Mouse (Mus musculus) brain, embryonic 18.5 days (tissue): Measurements from ENCODE around the gene Gm9887.
A peak's percentile ranks its signal among the peaks of the same experiment; 100 is the strongest.
"Not testable (repeated sequence)": the region's sequence is repeated elsewhere in the genome, so short reads cannot be mapped to it uniquely, and the experiment has no call there.

Experiments used
- DNase-seq: peaks from one replicate; pipeline ENCODE4 v3.0.0-alpha.2; 2012; ENCODE audit warnings: low read depth, low spot score

The Gm9887 gene

DNA sequence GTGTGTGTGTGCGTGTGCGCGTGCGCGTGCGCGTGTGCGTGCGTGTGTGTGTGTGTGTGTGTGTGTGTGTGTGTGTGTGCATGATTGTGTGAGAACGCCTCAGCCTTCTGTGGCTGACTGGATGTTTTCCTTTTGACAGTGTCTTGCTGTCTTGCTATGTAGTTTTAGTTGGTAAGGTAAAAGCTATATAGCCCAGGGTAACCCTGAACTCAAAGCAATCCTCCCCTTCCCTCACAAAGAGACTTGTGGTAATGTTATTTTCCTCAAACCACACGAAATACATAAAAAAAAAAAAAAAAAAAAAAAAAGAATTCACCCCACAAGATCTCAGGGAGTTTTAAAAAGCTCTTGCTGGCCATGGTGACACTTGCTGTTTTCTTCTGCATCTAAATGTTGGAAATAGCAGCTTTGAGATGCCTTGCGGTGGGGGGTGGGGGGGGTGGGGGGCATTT, 14.0 kb upstream of the Gm9887 start:
- DNase-seq = not testable (repeated sequence)

DNA sequence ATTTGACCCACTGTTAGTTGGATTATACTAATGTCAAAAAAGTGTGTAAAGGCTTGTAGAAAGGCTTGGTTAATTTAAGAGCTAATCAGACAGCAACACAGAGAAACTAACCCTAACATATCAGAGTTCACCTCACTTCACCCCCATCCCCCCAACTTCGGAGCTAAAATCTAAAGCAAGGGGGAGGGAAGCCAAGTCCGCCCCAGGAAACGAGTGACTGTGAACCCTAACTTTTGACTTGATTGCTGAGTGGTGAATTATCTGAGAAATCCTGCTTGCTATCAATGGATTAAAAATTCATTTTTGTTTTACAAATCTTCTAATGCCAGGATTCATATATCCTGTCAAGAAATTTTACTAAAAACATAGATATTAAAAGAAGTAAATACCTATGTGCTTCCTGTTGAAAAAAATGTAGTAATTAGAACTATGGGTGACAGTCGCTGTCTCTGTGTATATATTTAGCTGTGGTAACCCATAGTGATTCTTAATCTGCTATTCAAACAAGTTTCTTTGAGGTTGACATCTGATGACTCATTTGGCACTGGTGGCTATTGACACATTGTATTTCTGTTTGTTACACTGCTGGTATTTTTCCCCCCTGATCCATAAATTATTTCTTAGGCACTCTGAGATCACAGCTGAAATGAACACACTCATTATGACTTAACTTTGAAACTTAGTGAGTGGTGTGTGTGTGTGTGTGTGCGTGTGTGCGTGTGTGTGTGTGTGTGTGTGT, 13.5 kb upstream of the Gm9887 start:
- no peak for DNase-seq

DNA sequence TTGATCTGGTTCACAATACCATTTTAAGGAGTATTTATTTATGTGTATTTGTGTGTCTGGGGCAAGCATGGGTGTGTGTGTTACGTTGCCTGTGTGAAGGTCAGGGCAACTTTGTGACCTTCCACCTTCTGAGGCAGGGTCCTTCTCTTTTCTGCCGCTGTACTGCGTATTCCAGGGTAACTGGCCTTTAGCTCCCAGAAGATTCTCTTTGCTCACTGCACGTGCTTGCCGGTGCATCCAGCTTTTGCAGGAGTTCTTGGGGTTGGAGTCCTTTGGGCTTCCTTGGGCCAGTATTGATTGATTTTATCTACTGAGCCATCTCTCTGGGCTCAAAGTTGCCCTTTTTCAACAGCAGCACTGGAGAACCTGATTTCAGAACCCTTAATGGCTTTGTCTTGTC, 12.3 kb upstream of the Gm9887 start:
- no peak for DNase-seq

DNA sequence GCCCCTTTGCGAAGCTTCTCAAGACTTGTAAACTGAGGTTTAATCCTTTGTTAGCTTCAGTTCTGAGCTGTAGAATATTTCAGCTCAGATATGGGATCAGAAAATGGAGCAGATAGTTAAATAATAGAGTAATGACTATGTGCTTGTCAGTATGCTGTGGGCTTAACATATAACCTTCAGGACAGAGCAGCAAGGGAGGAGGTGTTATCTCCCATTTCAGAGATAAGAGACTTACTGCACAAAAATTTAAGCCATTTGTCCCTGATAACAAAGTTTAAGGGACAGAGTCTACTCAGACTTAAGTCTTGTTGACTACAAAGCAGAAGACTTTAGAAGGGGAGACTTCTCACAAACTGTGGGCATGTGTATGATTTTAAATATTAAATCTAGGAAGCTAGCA, 10.6 kb upstream of the Gm9887 start:
- no peak for DNase-seq

DNA sequence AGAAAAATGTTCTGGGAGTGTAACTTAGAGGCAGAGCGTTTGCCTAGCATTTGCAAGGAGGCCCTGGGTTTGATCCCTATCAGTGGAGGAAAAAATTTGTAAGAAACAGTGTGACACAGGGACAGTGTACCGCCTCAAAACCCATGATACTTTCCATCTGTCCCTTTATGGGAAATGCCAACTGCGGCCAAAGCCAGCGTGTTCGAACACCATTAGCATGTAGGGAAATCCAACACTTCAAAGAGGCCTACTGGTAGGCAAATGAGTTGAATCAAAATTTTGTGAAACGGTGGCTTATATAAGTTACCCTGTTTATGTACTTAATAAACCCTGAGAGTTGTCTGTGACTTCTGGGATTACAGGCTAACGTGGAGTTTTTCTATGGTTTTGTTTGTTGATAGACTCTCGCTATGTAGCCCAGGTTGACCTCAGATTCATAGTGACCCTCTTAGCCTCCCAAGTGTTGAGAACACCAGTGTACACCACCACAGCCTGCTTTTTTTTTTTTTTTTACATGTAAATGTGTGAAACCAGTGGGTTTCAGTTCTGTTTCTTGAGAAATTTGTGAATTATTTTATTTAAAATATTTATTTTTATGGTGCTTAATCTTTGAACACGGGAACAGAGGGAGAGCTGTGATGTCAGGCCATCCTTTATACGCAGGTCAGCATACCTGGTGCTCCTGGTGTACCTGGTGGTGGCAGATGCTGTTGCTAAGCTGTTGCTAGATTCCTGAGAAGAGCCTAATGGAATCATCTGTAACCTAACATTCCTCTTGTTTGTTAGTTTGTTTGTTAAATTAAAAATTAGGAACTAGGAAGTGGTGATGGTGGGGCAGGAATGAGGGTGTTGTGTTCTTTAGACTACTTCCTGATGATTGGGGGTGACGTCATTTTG, 6.5 kb upstream of the Gm9887 start:
- DNase-seq = no peak

DNA sequence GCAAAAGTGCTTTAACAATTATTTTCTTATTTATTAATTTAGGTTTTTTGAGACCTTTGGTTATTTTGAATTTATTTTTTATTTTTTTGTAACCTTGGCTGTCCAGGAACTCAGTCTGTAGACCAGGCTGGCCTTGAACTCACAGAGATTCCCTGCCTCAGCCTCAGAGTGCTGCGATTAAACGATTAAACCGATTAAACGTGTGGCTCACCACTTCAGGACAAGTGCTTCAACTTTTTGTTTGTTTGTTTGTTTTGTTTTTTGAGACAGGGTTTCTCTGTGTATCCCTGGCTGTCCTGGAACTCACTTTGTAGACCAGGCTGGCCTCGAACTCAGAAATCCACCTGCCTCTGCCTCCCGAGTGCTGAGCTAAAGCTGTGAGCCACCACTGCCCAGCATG, 5.4 kb upstream of the Gm9887 start:
- DNase-seq = not testable (repeated sequence)

DNA sequence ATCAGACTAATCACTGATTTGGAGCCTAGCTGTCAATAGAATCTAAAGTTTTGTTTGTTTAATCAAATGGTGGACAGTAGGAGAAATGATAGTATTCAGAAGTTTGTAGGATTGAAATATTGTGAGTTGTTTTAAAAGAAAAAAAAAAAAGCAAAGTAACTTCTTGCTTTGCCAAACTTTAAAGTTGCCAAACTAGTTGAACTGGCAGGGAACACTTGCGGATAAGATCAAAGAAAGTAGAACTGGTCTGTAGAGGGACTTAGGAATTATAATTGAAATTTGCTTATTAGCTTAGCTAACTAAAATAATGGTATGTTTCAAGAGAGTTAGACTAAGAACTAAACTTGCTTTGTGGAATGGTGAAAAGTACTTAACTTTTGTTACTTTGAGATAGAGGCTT, 4.9 kb upstream of the Gm9887 start:
- no peak for DNase-seq

DNA sequence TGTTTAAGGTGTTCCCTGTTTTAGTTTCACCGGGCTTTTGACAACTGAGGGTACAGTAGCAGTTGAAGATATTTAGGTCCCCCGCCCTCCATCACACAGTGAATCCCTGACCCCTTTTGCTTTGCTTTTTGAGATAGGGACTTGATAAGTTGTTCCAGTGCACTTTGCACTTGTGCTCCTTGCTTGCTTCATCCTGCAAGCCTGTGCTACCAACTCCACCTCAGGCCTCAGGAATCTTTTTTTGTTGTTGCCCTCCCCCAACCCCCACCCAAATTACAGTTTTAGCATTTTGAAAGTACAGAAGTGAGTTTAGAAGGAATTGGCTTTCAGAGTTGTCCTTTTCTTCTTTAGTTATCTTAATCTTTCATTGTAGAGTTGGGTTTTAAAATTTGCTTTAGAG, 3.9 kb upstream of the Gm9887 start:
- no peak for DNase-seq

DNA sequence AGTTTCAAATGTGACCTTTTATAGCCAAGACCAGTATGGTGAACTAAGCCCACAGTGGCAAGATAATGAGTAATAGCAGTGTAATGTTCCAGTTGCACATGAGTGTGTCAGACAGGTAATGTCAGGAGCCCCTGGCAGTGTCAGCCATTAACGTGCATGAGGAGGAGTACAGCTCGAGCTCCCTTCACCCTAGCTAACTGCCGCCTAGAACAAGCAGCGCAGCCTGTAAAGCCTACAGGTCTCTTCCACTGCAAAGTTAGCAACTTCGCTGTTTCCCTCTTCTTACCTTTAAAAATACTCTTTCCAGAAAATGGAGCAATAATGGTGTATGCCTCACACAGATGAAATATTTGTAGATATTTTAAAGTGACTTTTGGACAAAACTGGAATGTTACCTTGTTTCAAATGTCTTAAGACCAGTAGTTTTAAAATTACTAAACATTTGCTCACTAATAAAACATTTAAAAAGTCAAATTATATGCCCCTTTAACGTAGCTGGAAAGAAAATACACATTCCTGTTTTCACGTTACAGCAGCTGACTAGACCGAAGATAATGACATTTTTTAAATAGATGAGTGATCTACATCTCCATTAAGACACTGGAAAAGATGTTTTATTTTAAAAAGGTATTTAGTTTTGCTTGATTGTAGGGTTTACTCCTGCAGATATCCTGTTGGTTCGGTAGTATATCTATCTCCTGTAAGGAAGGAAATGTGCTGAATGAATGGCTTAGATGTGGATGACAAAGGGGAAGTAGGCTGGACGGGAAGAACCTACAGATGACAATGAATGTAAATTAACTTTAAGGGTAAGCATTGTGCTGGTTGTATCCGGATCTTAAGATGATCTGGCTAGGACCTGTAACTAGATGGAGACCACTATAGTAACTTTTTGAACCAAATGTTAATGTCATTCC, 1.9 kb upstream of the Gm9887 start:
- DNase-seq = no peak

DNA sequence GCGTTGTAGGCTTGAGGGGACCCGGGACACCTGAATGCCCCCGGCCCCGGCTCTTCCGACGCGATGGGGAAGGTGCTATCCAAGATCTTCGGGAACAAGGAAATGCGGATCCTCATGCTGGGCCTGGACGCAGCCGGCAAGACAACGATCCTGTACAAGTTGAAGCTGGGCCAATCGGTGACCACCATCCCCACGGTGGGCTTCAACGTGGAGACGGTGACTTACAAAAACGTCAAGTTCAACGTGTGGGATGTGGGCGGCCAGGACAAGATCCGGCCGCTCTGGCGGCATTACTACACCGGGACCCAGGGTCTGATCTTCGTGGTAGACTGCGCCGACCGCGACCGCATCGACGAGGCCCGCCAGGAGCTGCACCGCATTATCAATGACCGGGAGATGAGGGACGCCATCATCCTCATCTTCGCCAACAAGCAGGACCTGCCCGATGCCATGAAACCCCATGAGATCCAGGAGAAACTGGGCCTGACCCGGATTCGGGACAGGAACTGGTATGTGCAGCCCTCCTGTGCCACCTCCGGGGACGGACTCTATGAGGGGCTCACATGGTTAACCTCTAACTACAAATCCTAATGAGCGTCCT, 573 bp upstream of the Gm9887 start:
- no peak for DNase-seq

DNA sequence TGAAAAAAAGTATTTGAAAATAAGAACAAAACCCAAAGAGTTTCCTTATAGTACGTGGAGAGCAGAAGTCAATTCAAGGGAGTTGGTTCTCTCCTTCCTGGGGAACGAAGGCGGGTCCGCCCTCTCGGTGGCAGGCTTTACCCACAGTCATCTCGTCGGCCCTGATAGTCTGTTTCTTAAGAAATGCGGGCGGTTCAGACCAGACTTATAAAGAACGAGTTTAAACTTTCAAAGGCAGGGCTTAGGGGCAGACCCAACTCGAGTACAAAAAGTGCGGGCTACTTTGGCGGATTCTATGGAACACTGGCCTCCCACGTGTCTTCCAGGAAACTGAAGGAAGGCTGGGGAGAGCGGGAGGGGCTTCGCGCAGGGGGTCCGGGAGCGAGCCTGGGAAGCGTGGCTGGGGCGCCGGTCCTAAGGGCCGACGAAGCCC, 821 bp downstream of the Gm9887 start:
- DNase-seq = peak; percentile 60

DNA sequence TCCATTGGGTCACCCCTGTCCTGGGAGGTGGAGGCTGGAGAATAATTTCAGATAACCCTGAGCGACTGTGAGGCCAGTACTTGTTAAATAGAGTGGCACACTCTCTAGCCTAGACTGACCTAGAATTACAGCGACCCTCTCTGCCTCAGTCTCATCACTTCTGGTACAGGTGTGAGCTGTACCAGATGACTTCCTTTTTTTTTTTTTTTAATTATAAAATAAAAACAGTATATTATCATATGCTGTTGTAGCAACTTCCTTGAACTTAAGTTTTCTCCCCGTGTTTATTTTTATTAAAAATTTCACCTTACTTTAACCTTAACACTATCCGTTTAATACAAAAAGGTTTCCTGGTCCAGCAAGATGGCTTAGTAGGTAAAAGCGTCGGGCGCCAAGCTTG, 1.3 kb downstream of the Gm9887 start:
- no peak for DNase-seq

DNA sequence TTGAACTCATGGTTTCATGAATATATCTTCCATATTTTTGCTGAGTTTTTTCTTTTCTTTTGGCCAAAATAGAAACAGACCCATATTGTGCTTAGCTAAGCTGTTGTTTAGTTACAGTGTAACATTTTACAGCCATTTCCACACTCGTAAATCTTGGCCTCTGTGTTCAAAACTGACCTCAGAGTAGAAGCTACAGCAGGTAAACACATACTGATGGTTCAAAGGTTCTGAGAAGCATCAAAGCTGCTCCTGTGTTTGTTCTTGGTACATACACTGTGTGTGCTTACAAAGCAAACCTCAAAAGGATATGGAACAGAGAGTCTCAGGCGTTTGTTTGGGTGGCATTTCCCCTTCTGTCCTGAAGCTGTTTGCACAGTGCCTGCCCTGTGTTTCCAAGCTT, 4.7 kb downstream of the Gm9887 start:
- no peak for DNase-seq

DNA sequence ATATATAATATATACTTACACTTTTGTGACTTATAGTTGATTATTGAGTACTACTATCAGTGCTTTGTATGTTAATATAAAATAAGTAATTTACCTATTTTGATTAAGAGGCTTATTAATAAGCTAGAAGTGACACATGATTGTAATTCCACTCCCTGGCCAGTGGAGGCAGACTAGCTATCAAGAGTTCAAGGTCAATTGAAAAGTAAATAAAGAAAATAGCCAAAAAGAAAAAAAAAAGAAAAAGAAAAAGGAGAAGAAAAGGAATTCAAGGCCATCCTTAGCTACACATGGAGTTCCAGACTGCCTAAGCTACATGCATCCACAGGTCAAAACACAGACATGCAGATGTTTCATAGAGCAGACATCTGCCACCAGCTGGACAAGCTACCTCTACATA, 5.8 kb downstream of the Gm9887 start:
- no peak for DNase-seq

DNA sequence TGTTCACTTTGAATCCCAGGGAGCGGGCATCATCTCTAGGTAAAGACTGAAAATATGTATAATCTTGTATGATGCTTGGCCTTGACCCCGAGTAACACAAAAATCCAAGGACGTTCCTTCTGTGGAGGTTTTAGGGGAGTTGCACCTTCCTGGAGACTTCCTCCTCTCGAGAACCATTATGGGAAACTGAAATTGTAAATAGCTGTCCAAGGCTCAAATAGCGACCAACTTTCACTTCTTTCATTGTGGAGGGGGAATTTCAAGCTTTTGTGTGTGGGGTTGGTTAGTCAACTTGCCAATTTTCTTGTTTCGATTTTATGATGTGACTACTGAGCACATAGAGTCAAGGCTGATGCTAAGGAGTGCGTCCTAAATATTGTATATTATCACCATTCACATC, 6.5 kb downstream of the Gm9887 start:
- no peak for DNase-seq

DNA sequence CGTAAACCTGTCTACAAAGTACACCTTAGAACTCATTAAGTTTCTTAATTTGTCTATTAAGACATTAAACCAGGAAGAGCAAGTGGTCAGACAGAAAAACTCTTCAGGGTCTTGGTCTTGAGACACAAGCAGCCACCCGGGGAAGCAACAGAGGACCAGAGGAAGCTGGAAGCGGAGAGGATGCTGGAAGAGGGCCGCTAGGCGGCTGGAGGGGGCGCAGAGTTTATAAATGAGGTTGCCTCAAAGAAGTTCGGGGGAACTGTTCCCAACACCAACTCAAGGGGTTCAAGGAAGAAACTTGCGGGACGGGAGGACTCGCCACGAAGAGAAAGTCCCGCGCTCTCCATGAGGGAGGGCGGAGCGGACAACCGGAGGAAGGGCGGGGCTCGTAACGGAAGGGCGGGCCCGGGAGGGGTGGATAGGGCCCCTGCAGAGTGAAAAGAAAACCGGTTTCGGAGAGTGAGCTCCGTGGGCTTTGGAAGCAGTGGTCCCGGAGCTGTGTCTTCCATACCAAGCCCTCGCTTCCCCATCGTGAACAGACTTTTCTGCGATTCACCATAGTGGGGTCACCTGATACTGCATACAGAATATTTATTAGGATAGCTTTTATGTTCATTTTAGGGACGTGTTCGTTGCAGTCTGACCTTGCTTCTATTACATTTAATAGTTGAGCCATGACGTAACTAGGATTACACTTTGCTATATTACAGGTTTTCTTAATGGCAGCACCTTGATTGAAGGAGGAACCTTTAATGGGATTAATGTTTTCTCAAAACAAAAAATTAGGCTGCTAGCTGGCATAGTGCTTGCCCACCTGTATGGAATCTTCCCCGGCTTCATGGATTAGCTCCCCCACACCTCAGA, 8.1 kb downstream of the Gm9887 start:
- no peak for DNase-seq

DNA sequence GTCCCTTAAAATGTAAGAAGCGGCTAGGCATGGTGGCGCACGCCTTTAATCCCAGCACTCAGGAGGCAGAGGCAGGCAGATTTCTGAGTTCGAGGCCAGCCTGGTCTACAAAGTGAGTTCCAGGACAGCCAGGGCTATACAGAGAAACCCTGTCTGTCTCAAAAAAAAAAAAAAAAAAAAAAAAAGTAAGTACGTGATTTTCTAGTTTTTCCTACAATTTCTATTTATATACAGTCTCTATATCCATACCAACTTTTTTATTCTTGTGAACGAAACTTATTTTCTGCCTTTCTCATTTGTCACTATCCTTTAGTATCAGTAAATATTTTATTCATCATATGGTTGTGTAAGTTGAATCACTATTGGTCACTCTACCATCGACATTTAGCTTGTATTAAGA, 9.1 kb downstream of the Gm9887 start:
- DNase-seq = not testable (repeated sequence)

DNA sequence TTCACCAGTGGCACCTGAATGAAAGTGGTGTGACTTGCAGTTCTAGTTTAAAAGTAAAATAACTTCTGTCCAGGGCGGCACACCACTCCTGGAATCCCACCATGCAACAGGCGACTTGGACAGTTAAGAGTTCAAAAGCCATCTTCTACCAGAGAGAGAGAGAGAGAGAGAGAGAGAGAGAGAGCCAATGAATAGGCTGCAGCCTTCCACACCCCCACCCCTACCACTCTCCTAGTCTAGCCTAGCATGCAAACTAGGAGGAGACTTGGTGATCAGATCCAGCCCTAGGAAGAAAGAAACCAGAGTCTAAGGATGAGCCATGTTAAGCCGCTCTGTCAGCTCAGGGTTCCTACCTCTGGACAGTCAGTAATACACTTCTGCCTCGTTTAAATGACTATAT, 9.9 kb downstream of the Gm9887 start:
- DNase-seq = no peak

DNA sequence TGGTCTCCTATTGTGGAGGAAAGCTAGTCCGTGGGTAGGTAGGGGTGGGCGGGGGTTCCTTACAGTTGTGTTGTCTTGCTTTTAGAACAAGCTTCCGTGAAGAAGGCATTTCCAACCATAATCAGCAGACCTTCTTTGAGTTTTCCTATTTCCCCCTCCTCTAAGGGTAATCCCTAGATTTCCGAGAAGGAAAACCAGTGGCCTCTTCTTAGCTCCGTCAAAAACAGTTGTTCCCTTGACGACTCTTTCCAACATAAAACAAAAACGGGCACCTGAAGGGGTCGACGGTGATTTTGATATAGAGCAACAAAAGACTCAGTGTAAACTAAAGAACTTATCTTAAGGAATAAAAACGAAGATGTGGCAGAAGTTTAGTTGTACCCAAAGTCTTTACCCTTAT, 10.3 kb downstream of the Gm9887 start:
- DNase-seq = no peak
